Mouse (Mus musculus): ENCODE results near the gene Klhl7.
A peak's percentile ranks its signal among the peaks of the same experiment; 100 is the strongest.

Gene Klhl7

GRCm38 (mm10) chr5:24100106-24100809, at the start of gene Klhl7:
TSS of gene Klhl7 (plus strand) at chr5:24100605.
- peak; percentile 96 for DNase-seq (ENCODE audit: low spot score)

- no peak for DNase-seq (ENCODE audit: low spot score)
These were observed 48.4 kb upstream of the Klhl7 start for GRCm38 (mm10) chr5:24051755-24052675.

- DNase-seq (ENCODE audit: low spot score): no peak
These were observed 46.9 kb upstream of the Klhl7 start for GRCm38 (mm10) chr5:24053245-24054190.

GRCm38 (mm10) chr5:24054382-24054781, 46.0 kb upstream of the Klhl7 start:
- DNase-seq (ENCODE audit: low spot score): no peak

- DNase-seq (ENCODE audit: low spot score): no peak
These were observed 43.5 kb upstream of the Klhl7 start for GRCm38 (mm10) chr5:24056865-24057264.

- DNase-seq (ENCODE audit: low spot score): no peak
These were observed 42.8 kb upstream of the Klhl7 start for GRCm38 (mm10) chr5:24057592-24057991.

GRCm38 (mm10) chr5:24060949-24061348, 39.5 kb upstream of the Klhl7 start:
- no peak for DNase-seq (ENCODE audit: low spot score)

GRCm38 (mm10) chr5:24063034-24063433, 37.4 kb upstream of the Klhl7 start:
- DNase-seq (ENCODE audit: low spot score): no peak

GRCm38 (mm10) chr5:24063545-24063944, 36.9 kb upstream of the Klhl7 start:
- no peak for DNase-seq (ENCODE audit: low spot score)

- DNase-seq (ENCODE audit: low spot score): no peak
These were observed 31.4 kb upstream of the Klhl7 start for GRCm38 (mm10) chr5:24068955-24069354.

GRCm38 (mm10) chr5:24072031-24072430, 28.4 kb upstream of the Klhl7 start:
- DNase-seq (ENCODE audit: low spot score): no peak

GRCm38 (mm10) chr5:24076986-24077718, 23.3 kb upstream of the Klhl7 start:
- DNase-seq (ENCODE audit: low spot score): peak; percentile 86

GRCm38 (mm10) chr5:24077739-24078306, 22.6 kb upstream of the Klhl7 start:
- DNase-seq (ENCODE audit: low spot score): no peak

GRCm38 (mm10) chr5:24078420-24079179, 21.8 kb upstream of the Klhl7 start:
- DNase-seq (ENCODE audit: low spot score): peak; percentile 47

- DNase-seq (ENCODE audit: low spot score): no peak
These were observed 19.6 kb upstream of the Klhl7 start for GRCm38 (mm10) chr5:24080826-24081225.

- DNase-seq (ENCODE audit: low spot score): no peak
These were observed 15.6 kb upstream of the Klhl7 start for GRCm38 (mm10) chr5:24084835-24085234.

- DNase-seq (ENCODE audit: low spot score): no peak
These were observed 14.2 kb upstream of the Klhl7 start for GRCm38 (mm10) chr5:24086241-24086640.

GRCm38 (mm10) chr5:24086865-24087264, 13.5 kb upstream of the Klhl7 start:
- no peak for DNase-seq (ENCODE audit: low spot score)

GRCm38 (mm10) chr5:24088451-24088850, 12.0 kb upstream of the Klhl7 start:
- no peak for DNase-seq (ENCODE audit: low spot score)

- DNase-seq (ENCODE audit: low spot score): no peak
These were observed 7.9 kb upstream of the Klhl7 start for GRCm38 (mm10) chr5:24092496-24092895.

Measured in embryo, embryonic 10 days (tissue).